Mouse (Mus musculus): ENCODE measurements around the gene Srprb. TPM values are rescaled to one million over a fixed set of nuclear protein-coding genes. Genes with fewer than 3 reads are reported as not detected.

Srprb gene
- total and polyA plus RNA-seq, 2 experiments from 2014 or later: 44.5 to 52.5 TPM

DNA sequence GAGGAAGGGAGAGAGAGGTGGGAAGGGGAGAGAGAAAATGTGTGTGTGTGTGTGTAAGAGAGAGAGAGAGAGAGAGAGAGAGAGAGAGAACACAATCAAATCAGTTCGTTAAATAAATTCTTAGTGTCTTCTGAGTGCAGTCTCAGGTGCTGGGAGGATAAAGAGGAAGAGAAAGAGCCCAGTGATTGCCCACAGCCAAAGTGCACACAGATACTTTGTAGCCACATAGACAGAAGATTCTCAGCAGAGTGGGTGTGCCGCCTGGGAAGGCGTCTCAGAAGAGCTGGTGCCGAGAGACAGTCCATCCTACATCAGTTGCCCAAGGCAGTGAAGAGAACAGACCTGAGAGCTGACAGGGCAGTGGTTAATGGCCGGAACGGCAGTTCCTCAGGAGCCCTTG lies 12.3 kb upstream of the Srprb start:
- Histone ChIP-seq H3K36me3 (ENCODE audit: insufficient read depth, low read length) (no peaks in the 10 kb centered on the region), H3K4me2 (ENCODE audit: low read depth, low read length, poor library complexity, severe bottlenecking) (no peak overlapping the region), H3K9me3 (ENCODE audit: low read length) (no peaks in the 10 kb centered on the region), H3K4me1 (ENCODE audit: insufficient read depth, low read length) (no peaks in the 10 kb centered on the region), H3K9ac (replicated peaks; ENCODE audit: low read length, poor library complexity, severe bottlenecking) (no peak overlapping the region), H3K27ac (ENCODE audit: low read depth, low read length) (no peak overlapping the region), H3K4me3 (ENCODE audit: low read depth, low read length) (no peak overlapping the region), H3K27me3 (ENCODE audit: insufficient read depth, low read length) (no peaks in the 10 kb centered on the region)
- DNase-seq (ENCODE audit: low spot score) (no peak), ATAC-seq (ENCODE audit: low FRiP score) (no peak)
- 85% methylated on average over 6 of the region's 6 CpGs for WGBS
- no peak for TF ChIP-seq CTCF (IDR thresholded peaks at IDR 0.05)

DNA sequence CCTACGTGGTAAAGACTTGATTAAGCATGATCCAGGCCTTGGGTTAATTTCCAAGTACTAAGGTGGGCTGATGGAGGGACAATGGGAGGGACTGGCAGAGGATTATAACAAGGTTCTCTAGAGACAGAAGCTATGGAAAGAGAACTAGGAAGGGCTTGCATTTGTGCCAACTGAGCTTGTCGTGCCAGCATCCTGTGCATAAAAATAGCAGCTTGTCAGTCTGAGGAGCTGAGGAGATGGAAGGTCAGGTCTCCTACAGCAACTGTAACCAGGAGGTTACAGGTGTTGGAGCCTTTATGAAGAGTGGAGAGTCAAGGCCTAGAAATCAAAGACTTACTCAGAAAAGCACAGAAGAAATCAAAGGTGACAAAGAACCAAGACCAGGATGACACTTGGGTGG lies 11.7 kb upstream of the Srprb start:
- Histone ChIP-seq H3K9ac (replicated peaks; ENCODE audit: low read length, poor library complexity, severe bottlenecking) (no peak overlapping the region), H3K4me2 (ENCODE audit: low read depth, low read length, poor library complexity, severe bottlenecking) (no peak overlapping the region), H3K27me3 (ENCODE audit: insufficient read depth, low read length) (no peaks in the 10 kb centered on the region), H3K9me3 (ENCODE audit: low read length) (no peaks in the 10 kb centered on the region), H3K27ac (ENCODE audit: low read depth, low read length) (no peak overlapping the region), H3K4me1 (ENCODE audit: insufficient read depth, low read length) (no peaks in the 10 kb centered on the region), H3K36me3 (ENCODE audit: insufficient read depth, low read length) (no peaks in the 10 kb centered on the region), H3K4me3 (ENCODE audit: low read depth, low read length) (no peak overlapping the region)
- 52% methylated on average over 2 of the region's 2 CpGs for WGBS
- DNase-seq (ENCODE audit: low spot score): no peak
- no peak for ATAC-seq (ENCODE audit: low FRiP score)
- no peak for TF ChIP-seq CTCF (IDR thresholded peaks at IDR 0.05)

DNA sequence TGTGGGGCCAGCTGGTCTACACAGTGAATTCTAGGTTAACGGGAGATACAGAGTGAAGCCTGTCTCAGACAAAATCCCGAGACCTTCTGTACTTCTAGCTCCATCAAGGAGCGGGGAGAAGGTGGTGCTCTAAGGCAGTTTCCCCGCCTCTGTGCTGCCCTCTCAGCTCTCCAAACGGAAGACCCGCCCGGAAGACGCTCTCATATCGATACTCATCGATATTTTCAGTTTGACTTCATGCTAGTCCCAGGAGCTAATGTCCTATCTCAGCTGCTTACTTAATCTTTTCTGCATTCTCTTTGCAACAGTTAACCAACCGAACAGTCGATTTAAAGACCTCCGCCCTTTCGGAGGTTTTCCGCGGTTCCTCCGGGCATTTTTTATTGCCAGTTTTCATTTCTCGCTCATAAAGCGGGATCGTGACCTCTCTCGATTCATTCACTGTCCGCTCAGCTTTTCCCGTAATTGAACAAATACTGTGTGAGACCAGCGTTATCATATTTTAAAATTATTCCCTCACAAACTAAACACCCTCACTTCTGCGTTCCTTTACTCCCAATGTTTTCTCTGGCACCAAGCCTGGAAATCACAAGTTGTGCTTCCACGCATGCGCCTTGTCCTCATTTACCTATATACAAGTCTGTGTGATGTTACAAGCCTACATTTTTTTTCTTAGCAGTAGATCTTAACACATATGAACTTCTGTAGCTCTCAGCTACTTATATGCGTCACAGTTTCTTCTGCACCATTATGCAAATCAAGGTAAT lies 10.9 kb upstream of the Srprb start:
- no peaks in the 10 kb centered on the region for H3K36me3 ChIP-seq (ENCODE audit: insufficient read depth, low read length)
- no peak for TF ChIP-seq CTCF (IDR thresholded peaks at IDR 0.05)
- ATAC-seq (ENCODE audit: low FRiP score): no peak
- WGBS: 79% methylated on average over 28 of the region's 28 CpGs
- H3K27ac ChIP-seq (ENCODE audit: low read depth, low read length): no peak overlapping the region
- 0 out of 2 replicates have a peak overlapping the region, but pooled peaks have one; percentile 6 for H3K4me2 ChIP-seq (ENCODE audit: low read depth, low read length, poor library complexity, severe bottlenecking)
- H3K9me3 ChIP-seq (ENCODE audit: low read length): no peaks in the 10 kb centered on the region
- no peak for DNase-seq (ENCODE audit: low spot score)
- H3K27me3 ChIP-seq (ENCODE audit: insufficient read depth, low read length): no peaks in the 10 kb centered on the region
- no peak overlapping the region for H3K4me3 ChIP-seq (ENCODE audit: low read depth, low read length)
- no peak overlapping the region for H3K9ac ChIP-seq (replicated peaks; ENCODE audit: low read length, poor library complexity, severe bottlenecking)
- H3K4me1 ChIP-seq (ENCODE audit: insufficient read depth, low read length): no peaks in the 10 kb centered on the region

DNA sequence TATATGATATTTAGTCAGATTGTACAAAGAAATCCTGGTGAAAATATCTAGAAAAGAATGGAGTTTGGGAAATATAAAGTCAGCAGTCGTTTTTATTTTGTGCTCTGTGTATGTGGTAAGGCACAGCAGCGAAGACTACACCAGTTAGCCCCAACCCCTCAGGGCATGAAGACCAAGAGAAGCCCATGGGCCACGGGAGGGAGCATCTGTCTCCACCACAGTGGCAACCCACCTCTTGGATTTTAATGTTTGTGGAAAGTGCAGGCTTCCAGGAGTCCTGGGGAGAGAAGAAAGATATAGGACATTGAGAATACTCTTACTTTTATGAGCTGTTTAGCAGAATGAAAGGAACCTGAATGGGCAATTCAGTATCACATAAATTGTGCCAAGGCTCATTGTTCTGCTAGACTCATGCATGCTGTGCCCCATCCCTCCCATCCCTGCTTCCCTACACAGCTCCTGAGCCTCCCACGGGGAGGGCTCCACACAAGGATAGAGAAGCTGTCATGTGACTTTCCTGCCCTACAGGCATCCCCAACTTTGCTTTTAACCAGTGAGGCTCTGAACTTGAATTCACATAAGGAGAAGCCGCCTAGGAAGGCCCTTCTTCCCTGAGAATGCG lies 7.0 kb upstream of the Srprb start:
- Histone ChIP-seq H3K9me3 (ENCODE audit: low read length) (no peaks in the 10 kb centered on the region), H3K36me3 (ENCODE audit: insufficient read depth, low read length) (no peaks in the 10 kb centered on the region), H3K27ac (ENCODE audit: low read depth, low read length) (no peak overlapping the region), H3K4me3 (ENCODE audit: low read depth, low read length) (no peak overlapping the region), H3K4me1 (ENCODE audit: insufficient read depth, low read length) (no peaks in the 10 kb centered on the region), H3K4me2 (ENCODE audit: low read depth, low read length, poor library complexity, severe bottlenecking) (no peak overlapping the region), H3K9ac (replicated peaks; ENCODE audit: low read length, poor library complexity, severe bottlenecking) (no peak overlapping the region), H3K27me3 (ENCODE audit: insufficient read depth, low read length) (no peaks in the 10 kb centered on the region)
- peak; percentile 36 for DNase-seq (ENCODE audit: low spot score)
- no peak for ATAC-seq (ENCODE audit: low FRiP score)
- WGBS: 42% methylated on average over 6 of the region's 6 CpGs
- TF ChIP-seq CTCF (IDR thresholded peaks at IDR 0.05): no peak

DNA sequence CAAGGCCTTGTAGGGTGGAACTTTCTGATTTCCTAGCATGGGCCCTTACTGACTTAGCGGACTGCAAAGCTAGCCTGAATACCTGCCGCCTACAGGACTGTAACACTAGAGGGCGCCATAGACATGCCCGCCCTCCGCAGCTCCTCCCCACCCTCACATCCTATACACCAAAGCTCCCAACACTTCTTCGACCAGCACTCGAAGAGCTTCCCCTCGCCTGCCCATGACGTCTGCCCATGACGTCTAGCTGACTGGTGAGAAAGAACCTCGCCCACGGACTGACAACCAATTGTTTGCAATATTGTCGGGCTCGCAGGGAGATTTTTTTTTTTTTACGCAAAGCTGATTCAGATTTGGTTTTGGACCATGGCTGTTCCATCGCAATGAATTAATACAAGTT lies 5.9 kb upstream of the Srprb start:
- H3K4me3 ChIP-seq (ENCODE audit: low read depth, low read length): peak overlapping the region; percentile 21; the same call in 1 of the 2 replicates
- no peaks in the 10 kb centered on the region for H3K9me3 ChIP-seq (ENCODE audit: low read length)
- H3K4me1 ChIP-seq (ENCODE audit: insufficient read depth, low read length): no peaks in the 10 kb centered on the region
- ATAC-seq (ENCODE audit: low FRiP score): peak; percentile 71; the same call in 1 of the 2 replicates
- H3K4me2 ChIP-seq (ENCODE audit: low read depth, low read length, poor library complexity, severe bottlenecking): peak overlapping the region; percentile 48
- H3K36me3 ChIP-seq (ENCODE audit: insufficient read depth, low read length): no peaks in the 10 kb centered on the region
- H3K27me3 ChIP-seq (ENCODE audit: insufficient read depth, low read length): no peaks in the 10 kb centered on the region
- 7% methylated on average over 16 of the region's 16 CpGs for WGBS
- peak; percentile 88 for TF ChIP-seq CTCF (IDR thresholded peaks at IDR 0.05)
- peak; percentile 82 for DNase-seq (ENCODE audit: low spot score)
- H3K9ac ChIP-seq (replicated peaks; ENCODE audit: low read length, poor library complexity, severe bottlenecking): no peak overlapping the region
- H3K27ac ChIP-seq (ENCODE audit: low read depth, low read length): no peak overlapping the region

GRCm38 (mm10) chr9:103205786-103206185 lies 3.8 kb upstream of the Srprb start:
- DNase-seq (ENCODE audit: low spot score) (no peak), ATAC-seq (ENCODE audit: low FRiP score) (no peak)
- Histone ChIP-seq H3K27me3 (ENCODE audit: insufficient read depth, low read length) (no peaks in the 10 kb centered on the region), H3K4me3 (ENCODE audit: low read depth, low read length) (no peak overlapping the region), H3K9me3 (ENCODE audit: low read length) (no peaks in the 10 kb centered on the region), H3K27ac (ENCODE audit: low read depth, low read length) (no peak overlapping the region), H3K36me3 (ENCODE audit: insufficient read depth, low read length) (no peaks in the 10 kb centered on the region), H3K4me1 (ENCODE audit: insufficient read depth, low read length) (no peaks in the 10 kb centered on the region), H3K9ac (replicated peaks; ENCODE audit: low read length, poor library complexity, severe bottlenecking) (no peak overlapping the region), H3K4me2 (ENCODE audit: low read depth, low read length, poor library complexity, severe bottlenecking) (no peak overlapping the region)
- 91% methylated on average over 5 of the region's 5 CpGs for WGBS
- no peak for TF ChIP-seq CTCF (IDR thresholded peaks at IDR 0.05)
